Mouse (Mus musculus) heart, embryonic 14.5 days (tissue): ENCODE measurements around the gene Optn. TPM values are rescaled to one million over a fixed set of nuclear protein-coding genes. Genes with fewer than 3 reads are reported as not detected.

Source experiments
- ATAC-seq: fragments of 200-750 bp; cut with Nextera tagmentation; 2 replicates; pipeline ENCODE4 v1.8.0; 2017; ENCODE audit warnings: low read depth, moderate TSS enrichment; ENCODE audit not compliant: insufficient number of reproducible peaks, insufficient read depth, low FRiP score
- H3K27ac ChIP-seq, 2 experiments: fragments of 200-500 bp in 1 of 2; fragments of 300-500 bp in 1 of 2; sonication (generic) in 1 of 2; replicated peaks in 1 of 2; 2 replicates each; pipeline ENCODE4 v1.5.1; 2012 to 2014; ENCODE audit warnings: low read depth in 2 of 2, low read length in 2 of 2, control low read depth in 1 of 2, mild to moderate bottlenecking in 1 of 2, mixed read lengths in 1 of 2; ENCODE audit not compliant: control insufficient read depth in 1 of 2, insufficient read depth in 1 of 2
- H3K27me3 ChIP-seq: fragments of 300-500 bp; sonication (generic); 2 replicates; pipeline ENCODE4 v1.6.1; 2014; ENCODE audit warnings: mild to moderate bottlenecking, low read length, control low read depth; ENCODE audit not compliant: control insufficient read depth, insufficient read depth
- H3K36me3 ChIP-seq: fragments of 300-500 bp; sonication (generic); 2 replicates; pipeline ENCODE4 v1.6.1; 2014; ENCODE audit warnings: mild to moderate bottlenecking, control low read depth, low read length, mixed read lengths; ENCODE audit not compliant: control insufficient read depth, insufficient read depth
- H3K4me1 ChIP-seq, 2 experiments: fragments of 200-500 bp in 1 of 2; fragments of 300-500 bp in 1 of 2; sonication (generic) in 1 of 2; 2 replicates each; pipeline ENCODE4 v1.6.1; 2012 to 2014; ENCODE audit warnings: low read length in 2 of 2, control low read depth in 1 of 2, mixed read lengths in 1 of 2; ENCODE audit not compliant: control insufficient read depth in 2 of 2, insufficient read depth in 2 of 2
- H3K4me2 ChIP-seq: fragments of 300-500 bp; sonication (generic); 2 replicates; pipeline ENCODE4 v1.6.1; 2014; ENCODE audit warnings: mild to moderate bottlenecking, low read length
- H3K4me3 ChIP-seq, 2 experiments: fragments of 200-500 bp in 1 of 2; fragments of 300-500 bp in 1 of 2; sonication (generic) in 1 of 2; 2 replicates each; pipeline ENCODE4 v1.5.1; 2012 to 2014; ENCODE audit warnings: low read length in 2 of 2, mild to moderate bottlenecking in 2 of 2, control low read depth in 1 of 2, low read depth in 1 of 2, moderate library complexity in 1 of 2; ENCODE audit not compliant: control insufficient read depth in 1 of 2, insufficient read depth in 1 of 2
- H3K9ac ChIP-seq: fragments of 300-500 bp; sonication (generic); 2 replicates; pipeline ENCODE4 v1.6.1; 2014; ENCODE audit warnings: mild to moderate bottlenecking, low read length
- H3K9me3 ChIP-seq: fragments of 300-500 bp; sonication (generic); 2 replicates; pipeline ENCODE4 v1.6.1; 2016; ENCODE audit warnings: low read length, control low read depth; ENCODE audit not compliant: control insufficient read depth
- WGBS: fragments of 180-500 bp; shearing (Covaris S2); extraction: QIAGEN DNeasy Blood & Tissue Kit; methylation state at CpG from one replicate; pipeline ENCODE4 v1.1.7; 2014; 5-methylcytosine and 5-hydroxymethylcytosine counted together
- polyA plus RNA-seq: library from polyadenylated mRNA; unstranded; fragments of >200 nt; fragmentation: Nextera tagmentation; extraction: Ambion mirVana; gene quantifications from 2 replicates; pipeline ENCODE4 v1.2.1, GENCODE M21; 2014

Optn gene
- polyA plus RNA-seq, 1 experiment from 2014 or later: 14.8 TPM

DNA sequence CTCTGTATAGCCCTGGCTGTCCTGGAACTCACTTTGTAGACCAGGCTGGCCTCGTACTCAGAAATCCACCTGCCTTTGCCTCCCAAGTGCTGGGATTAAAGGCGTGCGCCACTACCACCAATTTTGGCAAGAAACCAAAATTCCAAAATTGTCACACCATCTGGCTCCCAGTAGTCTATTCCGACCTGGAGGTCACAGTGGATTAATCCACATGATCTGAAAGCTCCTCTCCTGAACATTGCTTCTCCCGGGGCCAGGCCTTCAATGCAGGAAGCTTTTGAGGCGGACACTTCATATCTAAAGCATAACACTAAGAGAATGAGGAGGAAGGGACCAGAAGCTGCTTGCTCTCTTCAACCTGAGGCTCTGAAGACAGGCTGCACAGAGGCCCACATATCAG lies 48.3 kb downstream of the Optn start:
- Histone ChIP-seq H3K4me2 (no peak overlapping the region), H3K4me1 (peaks cover 0 to 6% of the 10 kb centered on the region in 2 experiments; a peak in 1 of 4 replicates), H3K4me3 (no peak overlapping the region), H3K36me3 (0 out of 2 replicates have a peak, but pooled peaks cover 1% of the 10 kb centered on the region), H3K27ac (no peak overlapping the region), H3K9me3 (no peaks in the 10 kb centered on the region), H3K9ac (no peak overlapping the region), H3K27me3 (no peaks in the 10 kb centered on the region)
- ATAC-seq: no peak
- WGBS: 71% methylated on average over 6 of the region's 6 CpGs

DNA sequence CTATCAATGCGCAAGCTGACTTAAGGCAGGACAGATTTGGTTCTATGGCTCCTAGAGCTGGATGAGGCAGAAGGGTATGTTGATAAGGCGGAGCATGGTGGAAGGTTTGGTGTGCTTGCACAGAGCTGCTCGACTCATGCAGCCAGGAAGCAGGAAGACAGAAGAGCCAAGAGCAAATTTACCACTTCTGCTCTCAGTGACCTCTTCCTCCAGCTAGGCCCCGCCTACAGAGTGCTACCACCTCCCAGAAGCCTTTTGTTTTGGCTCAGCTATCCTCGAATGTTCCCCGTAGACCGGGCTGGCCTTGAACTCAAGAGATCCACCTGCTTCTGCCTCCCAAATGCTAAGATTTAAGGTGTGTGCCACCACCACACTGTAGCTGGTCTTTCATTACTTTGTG lies 49.2 kb downstream of the Optn start:
- Histone ChIP-seq H3K27ac (no peak overlapping the region), H3K9ac (no peak overlapping the region), H3K9me3 (no peaks in the 10 kb centered on the region), H3K4me1 (peaks cover 0 to 6% of the 10 kb centered on the region in 2 experiments; a peak in 1 of 4 replicates), H3K27me3 (no peaks in the 10 kb centered on the region), H3K36me3 (no peaks in the 10 kb centered on the region), H3K4me2 (no peak overlapping the region), H3K4me3 (no peak overlapping the region)
- 70% methylated on average over 7 of the region's 7 CpGs for WGBS
- ATAC-seq: no peak

DNA sequence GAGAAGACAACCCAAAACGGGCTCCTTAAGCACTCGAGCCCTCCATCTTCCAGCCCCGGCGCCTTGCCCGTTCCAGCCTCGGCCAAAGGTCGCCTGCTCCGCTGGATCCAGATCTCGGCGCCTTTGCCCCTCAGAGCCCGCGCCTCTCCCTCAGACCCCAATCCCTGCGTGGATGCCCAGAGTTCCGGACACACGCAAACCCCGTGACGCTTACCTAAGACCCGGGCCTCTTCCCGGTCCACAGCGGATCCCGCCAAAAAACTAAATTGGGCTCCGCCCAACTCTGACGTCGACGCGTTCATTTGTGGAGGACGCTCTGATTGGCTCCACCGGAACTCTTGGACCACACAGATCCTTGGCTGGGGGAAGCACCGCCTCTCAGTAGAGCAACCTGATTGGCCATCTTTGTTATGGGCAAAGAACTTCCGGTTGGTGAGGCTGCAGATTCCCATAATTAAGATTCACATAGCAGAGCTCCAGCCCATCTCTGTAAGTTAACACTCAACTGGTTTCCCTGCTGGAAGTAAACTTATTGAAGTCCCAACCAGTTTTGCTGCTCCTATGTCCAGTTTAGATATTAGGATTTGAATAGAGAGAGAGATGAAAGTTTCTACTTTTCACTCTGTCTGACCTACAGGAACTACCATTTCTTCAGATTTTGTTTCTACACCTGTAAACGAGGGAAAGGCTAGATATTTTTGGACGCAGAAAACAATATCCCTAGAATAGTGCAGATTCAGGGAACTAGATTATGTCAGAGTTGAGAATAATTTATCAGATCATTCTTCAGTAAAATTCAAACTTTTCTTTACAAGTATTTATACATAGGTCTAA lies 51.1 kb downstream of the Optn start, which contains the start of gene Mcm10:
Gene Mcm10 (minus strand): TSS at position 301 of the 834 bp plus-strand sequence.
- 2% methylated on average over 32 of the region's 32 CpGs for WGBS
- Histone ChIP-seq H3K4me3 (peak within 1 kb of the TSS; percentile 73 to 74), H3K9me3 (no peaks in the 10 kb centered on the region), H3K4me2 (peak within 1 kb of the TSS; percentile 68), H3K27me3 (no peaks in the 10 kb centered on the region), H3K27ac (no peak within 1 kb of the TSS), H3K4me1 (peaks cover 0 to 6% of the 10 kb centered on the region in 2 experiments; a peak in 1 of 4 replicates), H3K36me3 (peaks cover 14% of the 10 kb centered on the region), H3K9ac (peak within 1 kb of the TSS; percentile 69)
- ATAC-seq: peak; percentile 99

DNA sequence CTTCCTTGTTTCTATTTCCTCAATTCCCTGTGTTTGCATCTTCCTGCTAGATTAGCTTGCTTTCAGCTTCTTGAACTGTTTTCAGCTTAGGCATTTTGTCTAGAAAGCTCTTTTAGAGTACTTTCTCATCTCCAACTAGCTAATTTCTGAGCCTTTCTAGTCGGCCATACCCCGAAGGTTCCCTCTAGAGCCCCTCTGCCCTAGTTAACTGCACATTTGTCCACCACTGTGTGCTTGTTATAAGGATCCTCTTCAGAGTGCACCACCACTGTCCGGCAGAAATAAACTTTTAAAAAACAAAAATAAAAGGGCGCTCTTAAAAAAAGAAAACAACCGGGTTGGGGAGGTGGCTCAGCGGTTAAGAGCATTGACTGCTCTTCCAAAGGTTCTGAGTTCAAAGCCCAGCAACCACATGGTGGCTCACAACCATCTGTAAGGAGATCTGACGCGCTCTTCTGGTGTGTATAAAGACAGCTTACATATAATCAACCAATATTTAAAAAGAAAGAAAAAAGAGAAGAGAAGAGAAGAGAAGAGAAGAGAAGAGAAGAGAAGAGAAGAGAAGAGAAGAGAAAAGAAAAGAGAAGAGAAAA lies 51.9 kb downstream of the Optn start:
- no peak overlapping the region for H3K27ac ChIP-seq
- peak overlapping the region; percentile 73 to 74 for H3K4me3 ChIP-seq
- no peak for ATAC-seq
- peaks cover 21% of the 10 kb centered on the region for H3K36me3 ChIP-seq
- peak overlapping the region; percentile 69 for H3K9ac ChIP-seq
- no peaks in the 10 kb centered on the region for H3K9me3 ChIP-seq
- H3K4me2 ChIP-seq: peak overlapping the region; percentile 68
- WGBS: 13% methylated on average over 8 of the region's 8 CpGs
- no peaks in the 10 kb centered on the region for H3K27me3 ChIP-seq
- H3K4me1 ChIP-seq: peaks cover 0 to 6% of the 10 kb centered on the region in 2 experiments; a peak in 1 of 4 replicates

DNA sequence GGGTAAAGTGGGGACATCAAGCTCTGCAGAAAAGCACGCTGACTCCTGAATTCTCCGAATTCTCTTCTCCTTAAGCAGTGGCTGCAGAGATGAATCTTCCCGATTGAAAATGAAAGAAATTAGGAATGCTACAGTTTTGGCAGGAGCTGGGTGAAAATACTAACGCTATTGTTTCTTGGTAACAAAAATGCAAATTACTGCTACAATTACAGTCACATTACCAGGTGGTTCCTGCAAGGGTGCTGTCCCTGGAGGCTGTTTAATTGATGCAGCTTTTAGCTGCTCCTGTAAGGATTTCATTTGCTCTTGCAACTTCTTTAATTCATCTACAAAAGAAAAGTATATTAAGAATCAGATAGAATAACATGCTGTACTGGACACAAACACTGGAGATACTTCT lies 56.7 kb downstream of the Optn start:
- Histone ChIP-seq H3K27me3 (no peaks in the 10 kb centered on the region), H3K9me3 (no peaks in the 10 kb centered on the region), H3K4me2 (no peak overlapping the region), H3K4me3 (no peak overlapping the region), H3K27ac (no peak overlapping the region), H3K4me1 (peaks cover 0 to 6% of the 10 kb centered on the region in 2 experiments; a peak in 1 of 4 replicates), H3K36me3 (peaks cover 65% of the 10 kb centered on the region), H3K9ac (no peak overlapping the region)
- 91% methylated on average over 4 of the region's 4 CpGs for WGBS
- no peak for ATAC-seq

DNA sequence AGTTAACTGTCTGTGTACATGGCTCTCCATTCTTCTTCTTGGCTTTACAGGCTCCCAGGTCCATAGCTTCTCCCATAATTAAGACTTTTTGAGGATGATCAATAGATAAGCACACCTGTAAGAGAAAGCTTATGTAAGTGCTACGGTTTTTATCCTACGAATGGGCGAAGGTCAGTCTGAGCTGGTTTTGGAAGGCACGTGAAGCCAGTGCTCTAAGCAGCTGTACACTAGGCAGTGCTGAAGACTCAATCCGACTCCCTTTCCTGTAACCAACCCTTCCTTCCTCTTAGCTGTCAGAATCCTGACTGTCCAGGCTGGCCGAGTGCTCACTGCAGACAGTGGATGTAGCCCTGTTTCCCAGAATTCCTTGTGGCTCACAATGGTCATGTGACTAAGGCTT lies 62.6 kb downstream of the Optn start:
- H3K27me3 ChIP-seq: no peaks in the 10 kb centered on the region
- H3K4me3 ChIP-seq: no peak overlapping the region
- no peaks in the 10 kb centered on the region for H3K9me3 ChIP-seq
- H3K27ac ChIP-seq: no peak overlapping the region
- no peak overlapping the region for H3K4me2 ChIP-seq
- WGBS: 83% methylated on average over 6 of the region's 6 CpGs
- no peak for ATAC-seq
- H3K4me1 ChIP-seq: no peaks in the 10 kb centered on the region
- H3K9ac ChIP-seq: no peak overlapping the region
- H3K36me3 ChIP-seq: peaks cover 82% of the 10 kb centered on the region

DNA sequence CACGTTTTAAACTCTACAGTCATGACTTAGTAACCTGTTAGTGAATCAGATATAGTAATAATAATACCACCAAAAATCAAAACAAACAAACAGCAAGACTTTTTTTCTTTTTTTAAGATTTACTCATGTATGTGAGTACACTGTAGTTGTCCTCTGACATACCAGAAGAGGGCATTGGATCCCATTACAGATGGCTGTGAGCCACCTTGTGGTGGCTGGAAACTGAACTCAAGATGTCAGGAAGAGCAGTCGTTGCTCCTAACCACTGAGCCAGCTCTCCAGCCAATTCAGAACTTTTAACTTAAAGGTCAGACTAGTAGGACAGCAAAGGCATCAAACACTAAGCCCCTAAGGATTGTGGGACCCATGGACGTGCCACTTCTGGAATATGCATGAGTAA lies 64.9 kb downstream of the Optn start:
- Histone ChIP-seq H3K4me2 (no peak overlapping the region), H3K27me3 (no peaks in the 10 kb centered on the region), H3K27ac (no peak overlapping the region), H3K36me3 (peaks cover 78% of the 10 kb centered on the region), H3K9ac (no peak overlapping the region), H3K4me3 (no peak overlapping the region), H3K4me1 (no peaks in the 10 kb centered on the region), H3K9me3 (no peaks in the 10 kb centered on the region)
- WGBS: 72% methylated on average over 3 of the region's 3 CpGs
- ATAC-seq: no peak
